Mouse (Mus musculus) cortical plate, adult 2 months (tissue): ENCODE measurements around the gene Klf12. TPM values are rescaled to one million over a fixed set of nuclear protein-coding genes. Genes with fewer than 3 reads are reported as not detected.

Experiments
- H3K27ac ChIP-seq: fragments of 200-500 bp; 2 replicates; pipeline ENCODE4 v1.5.1; 2012; ENCODE audit warnings: low read length, control low read depth, inconsistent platforms; ENCODE audit not compliant: insufficient read depth
- H3K4me1 ChIP-seq: fragments of 200-500 bp; 2 replicates; pipeline ENCODE4 v1.6.1; 2011; ENCODE audit warnings: low read length; ENCODE audit not compliant: control insufficient read depth, insufficient read depth
- H3K4me3 ChIP-seq: fragments of 200-500 bp; 2 replicates; pipeline ENCODE4 v1.5.1; 2011; ENCODE audit warnings: mild to moderate bottlenecking, low read length, control low read depth; ENCODE audit not compliant: insufficient read depth
- CTCF ChIP-seq: fragments of 200-500 bp; IDR thresholded peaks from 2 replicates; pipeline ENCODE4 v1.5.1; 2011; ENCODE audit warnings: mild to moderate bottlenecking, control low read depth, low read length; ENCODE audit not compliant: insufficient read depth; ENCODE audit errors: extremely low read depth
- POLR2A ChIP-seq: fragments of 200-500 bp; IDR thresholded peaks from 2 replicates; pipeline ENCODE4 v1.6.1; 2011; ENCODE audit warnings: mild to moderate bottlenecking, low read length, control low read depth; ENCODE audit not compliant: insufficient read depth; ENCODE audit errors: extremely low read depth
- polyA plus RNA-seq: library from polyadenylated mRNA; depleted of rRNA; stranded (reverse); fragments of >200 nt; gene quantifications from 2 replicates; pipeline ENCODE4 v1.2.3, GENCODE M21; 2012

Gene Klf12
- polyA plus RNA-seq, 1 experiment, result 19.5 TPM

- no peak for TF ChIP-seq POLR2A
- TF ChIP-seq CTCF, result no peak
- no peak overlapping the region for H3K4me3 ChIP-seq
- H3K4me1 ChIP-seq, result no peaks in the 10 kb centered on the region; the same call in 1 of the 2 replicates
- H3K27ac ChIP-seq, result no peak overlapping the region
Observed at GRCm38 (mm10) chr14:100243046-100243445, 41.4 kb downstream of the Klf12 start.

GRCm38 (mm10) chr14:100239874-100240273 is 44.6 kb downstream of the Klf12 start:
- no peak overlapping the region for H3K4me3 ChIP-seq
- no peak overlapping the region for H3K27ac ChIP-seq
- TF ChIP-seq POLR2A (no peak), CTCF (no peak)
- peaks cover 1% of the 10 kb centered on the region; the same call in 1 of the 2 replicates for H3K4me1 ChIP-seq

DNA sequence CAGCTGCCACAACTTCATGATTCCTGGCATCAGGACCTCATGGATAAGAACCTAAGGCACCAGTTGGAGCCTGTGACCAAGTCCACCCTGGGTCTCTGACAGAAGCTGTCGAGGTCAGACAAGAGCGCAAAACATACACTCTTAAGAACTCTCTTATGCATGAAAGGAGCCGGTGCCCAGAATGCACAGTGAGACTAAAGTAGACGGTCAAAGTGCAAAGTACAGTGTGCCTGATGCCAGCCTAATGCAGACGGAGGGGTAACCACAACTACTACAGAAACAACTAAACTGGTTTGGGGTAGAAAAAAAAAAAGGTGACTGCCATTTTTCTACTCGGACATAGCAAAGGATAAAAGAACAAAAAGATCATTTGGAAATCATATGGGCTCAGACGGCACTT is 47.7 kb downstream of the Klf12 start:
- Histone ChIP-seq H3K27ac (no peak overlapping the region), H3K4me1 (peaks cover 1% of the 10 kb centered on the region; the same call in 1 of the 2 replicates), H3K4me3 (no peak overlapping the region)
- TF ChIP-seq CTCF, result no peak
- no peak for TF ChIP-seq POLR2A

DNA sequence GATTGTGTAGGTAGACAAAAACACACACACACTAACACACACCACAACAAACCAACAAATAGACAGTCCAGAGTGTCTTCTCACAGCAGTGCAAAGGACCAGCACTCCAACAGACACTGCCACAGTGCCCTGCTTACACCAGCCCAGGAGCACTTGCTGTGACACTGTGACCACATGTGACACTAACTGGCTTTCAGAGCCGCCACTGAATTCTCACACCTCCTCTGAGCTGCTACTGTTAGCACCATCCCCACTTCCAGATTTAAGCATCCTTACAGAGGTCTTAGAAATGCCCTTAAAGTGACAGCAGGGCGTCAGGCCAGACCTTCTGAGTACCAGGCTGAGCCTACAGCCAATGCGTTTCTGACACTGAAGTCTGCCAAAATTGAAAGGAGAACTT is 48.7 kb downstream of the Klf12 start:
- Histone ChIP-seq H3K4me1 (0 out of 2 replicates have a peak, but pooled peaks cover 1% of the 10 kb centered on the region), H3K27ac (no peak overlapping the region)
- TF ChIP-seq POLR2A (no peak), CTCF (no peak)

GRCm38 (mm10) chr14:100231384-100231783 is 53.1 kb downstream of the Klf12 start:
- Histone ChIP-seq H3K27ac (no peak overlapping the region), H3K4me1 (0 out of 2 replicates have a peak, but pooled peaks cover 1% of the 10 kb centered on the region), H3K4me3 (no peak overlapping the region)
- TF ChIP-seq POLR2A (no peak), CTCF (no peak)

More for the DNA sequence above, 48.7 kb downstream of the Klf12 start:
- no peak overlapping the region for H3K4me3 ChIP-seq

- Histone ChIP-seq H3K4me3 (no peak overlapping the region), H3K27ac (no peak overlapping the region), H3K4me1 (peaks cover 2% of the 10 kb centered on the region; the same call in 1 of the 2 replicates)
- no peak for TF ChIP-seq POLR2A
- no peak for TF ChIP-seq CTCF
Observed at GRCm38 (mm10) chr14:100228120-100228519, 56.4 kb downstream of the Klf12 start.

DNA sequence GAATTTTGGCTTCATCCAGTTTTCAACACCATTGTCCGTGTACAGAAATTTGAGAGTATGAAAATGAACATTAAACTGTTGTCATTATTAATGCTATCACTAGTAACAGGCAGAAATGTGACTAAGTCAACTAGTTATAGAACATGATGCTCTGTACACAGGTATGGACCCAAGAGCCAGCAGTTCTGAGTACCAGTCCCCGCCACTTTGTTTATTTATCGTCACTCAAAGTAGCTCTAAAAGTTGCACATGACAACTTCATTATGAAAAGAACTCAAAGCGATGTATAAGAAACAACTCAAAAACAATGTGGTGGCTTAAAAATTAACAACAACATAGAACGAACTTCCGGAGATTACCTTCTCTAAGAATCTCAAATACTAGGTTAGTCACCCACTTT is 56.8 kb downstream of the Klf12 start:
- Histone ChIP-seq H3K27ac (no peak overlapping the region), H3K4me3 (no peak overlapping the region), H3K4me1 (peaks cover 2% of the 10 kb centered on the region; the same call in 1 of the 2 replicates)
- TF ChIP-seq CTCF (no peak), POLR2A (no peak)

- TF ChIP-seq CTCF (no peak), POLR2A (no peak)
- peak overlapping the region; percentile 12; the same call in 1 of the 2 replicates for H3K27ac ChIP-seq
- H3K4me3 ChIP-seq, result no peak overlapping the region
- peaks cover 3% of the 10 kb centered on the region; the same call in 1 of the 2 replicates for H3K4me1 ChIP-seq
Observed at GRCm38 (mm10) chr14:100224151-100224550, 60.3 kb downstream of the Klf12 start.

DNA sequence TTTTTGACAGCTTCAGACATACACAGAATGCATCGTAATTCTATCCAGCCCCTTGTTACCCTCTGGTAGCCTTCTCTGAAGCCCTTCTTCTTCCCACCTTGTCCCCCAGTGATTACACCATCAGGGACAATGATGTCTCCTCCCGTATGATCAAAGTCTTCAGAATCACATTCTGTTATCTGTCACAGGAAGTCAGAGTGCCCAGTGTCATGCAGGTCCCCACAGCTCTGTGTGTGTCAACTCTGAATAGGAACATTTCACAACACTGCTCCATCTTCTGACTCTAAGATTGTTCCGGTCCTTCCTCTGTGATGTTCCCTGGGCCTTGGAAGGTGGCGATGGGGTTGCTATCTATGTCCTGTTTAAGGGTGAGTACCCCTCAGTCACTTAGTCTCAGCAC is 62.2 kb downstream of the Klf12 start:
- no peak overlapping the region for H3K27ac ChIP-seq
- H3K4me3 ChIP-seq, result no peak overlapping the region
- peaks cover 3% of the 10 kb centered on the region; the same call in 1 of the 2 replicates for H3K4me1 ChIP-seq
- TF ChIP-seq POLR2A (no peak), CTCF (no peak)

DNA sequence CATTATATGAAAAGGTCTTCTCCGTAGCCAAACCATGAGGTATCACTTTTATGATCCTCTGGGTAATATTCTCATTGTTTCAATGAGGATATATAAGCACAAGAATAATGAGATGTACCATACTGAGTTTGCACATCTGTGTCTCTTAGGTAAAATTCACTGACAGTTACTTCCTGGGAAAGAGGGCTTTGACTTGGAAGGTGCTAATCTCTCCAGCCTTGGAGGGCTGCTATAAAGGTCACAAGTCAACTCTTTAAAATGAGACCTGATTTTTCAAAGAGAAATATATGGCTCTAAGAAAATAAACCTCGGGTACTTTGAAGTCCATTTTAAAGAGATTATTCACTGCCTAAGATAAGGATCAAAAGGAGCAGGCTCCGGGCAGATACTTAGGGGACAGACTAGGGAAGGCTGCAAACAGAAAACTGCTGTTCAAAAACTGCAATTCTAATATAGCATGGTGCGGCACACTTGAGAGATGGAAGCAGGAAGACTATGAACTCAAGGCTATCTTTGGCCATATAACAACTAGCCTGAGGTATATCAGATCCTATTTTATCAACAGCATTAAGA is 69.2 kb downstream of the Klf12 start:
- Histone ChIP-seq H3K4me3 (no peak overlapping the region), H3K4me1 (peaks cover 11% of the 10 kb centered on the region), H3K27ac (no peak overlapping the region)
- TF ChIP-seq POLR2A (no peak), CTCF (no peak)
